Mouse (Mus musculus) heart, adult 2 months (tissue): ENCODE data around the gene Sctr.

Source experiments
- CTCF ChIP-seq: fragments of 200-600 bp; IDR thresholded peaks from 2 replicates; pipeline ENCODE4 v1.8.1; 2022; ENCODE audit warnings: antibody characterized with exemption, mild to moderate bottlenecking, moderate library complexity
- POLR2A ChIP-seq: fragments of 200-500 bp; IDR thresholded peaks from 2 replicates; pipeline ENCODE4 v1.6.1; 2011; ENCODE audit warnings: mild to moderate bottlenecking, low read depth, low read length, control low read depth; ENCODE audit not compliant: insufficient read depth

GRCm38 (mm10) chr1:120112251-120113187 is 105.8 kb downstream of the Sctr start:
- TF ChIP-seq CTCF: no peak
- TF ChIP-seq POLR2A: no peak
